Mouse (Mus musculus): Measurements from ENCODE around the gene Vmn1r212. TPM values are rescaled to one million over a fixed set of nuclear protein-coding genes. Genes with fewer than 3 reads are reported as not detected.

Vmn1r212 gene
- not detected in 2 replicates for polyA plus RNA-seq (2012; rRNA removed)

DNA sequence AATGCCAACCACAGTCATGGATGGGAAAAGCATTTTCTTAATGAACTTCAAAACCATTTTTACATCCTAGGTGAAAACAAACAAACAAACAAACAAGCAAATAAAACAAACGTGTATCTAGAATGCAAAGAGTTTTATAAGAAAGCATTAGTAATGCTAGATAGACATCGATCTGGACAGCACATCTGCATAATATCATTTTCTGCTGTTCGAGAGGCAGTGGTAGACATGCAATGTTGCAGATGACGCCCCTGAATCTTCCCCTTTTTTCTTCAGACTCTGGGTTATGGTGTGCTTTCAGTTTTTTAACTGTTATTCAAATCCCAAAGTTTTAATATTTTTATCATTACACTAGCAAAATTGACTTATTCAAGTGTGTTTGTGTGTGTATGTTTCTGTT, at the start of gene Vmn1r212:
Gene Vmn1r212, minus strand, starts transcription at position 101 of the 400 bp plus-strand sequence.

DNA sequence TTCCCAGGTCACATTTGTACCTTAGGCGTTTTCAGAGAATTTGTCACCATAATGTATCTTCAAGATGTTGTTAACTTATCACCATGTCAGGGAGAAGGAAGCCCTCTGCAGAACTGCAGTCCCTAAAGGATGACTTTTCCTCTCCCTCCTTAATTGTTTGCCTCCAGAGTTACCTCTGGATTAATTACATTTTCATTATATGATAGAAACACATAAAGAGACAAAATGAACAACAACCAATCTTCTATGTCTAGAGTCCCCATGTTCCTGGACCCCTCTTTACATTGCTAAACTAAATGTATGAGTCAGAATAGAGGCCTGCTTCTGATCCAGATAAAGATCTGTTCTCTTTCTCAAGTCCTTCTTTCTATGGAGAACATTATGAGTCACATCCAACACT, 26.5 kb downstream of the Vmn1r212 start, which contains the start of gene Vmn1r211:
Gene Vmn1r211, minus strand, starts transcription at position 101 of the 400 bp plus-strand sequence.

Other genes with a start within 250 kb of the Vmn1r212 start
- gene Vmn1r207-ps, start 154.6 kb downstream of the Vmn1r212 start, polyA plus RNA-seq (2012; rRNA removed) = not detected in 2 replicates
- not detected in 2 replicates for gene Vmn1r208, start 106.8 kb downstream of the Vmn1r212 start, polyA plus RNA-seq (2012; rRNA removed)
- not detected in 2 replicates for gene Vmn1r209, start 74.5 kb downstream of the Vmn1r212 start, polyA plus RNA-seq (2012; rRNA removed)
- gene Vmn1r210, start 52.9 kb downstream of the Vmn1r212 start, polyA plus RNA-seq (2012; rRNA removed) = not detected in 2 replicates
- gene Vmn1r211, start 26.6 kb downstream of the Vmn1r212 start, polyA plus RNA-seq (2012; rRNA removed) = not detected in 2 replicates
- gene Vmn1r213, start 123.5 kb upstream of the Vmn1r212 start, polyA plus RNA-seq (2012; rRNA removed) = not detected in 2 replicates
- gene Vmn1r214, start 146.2 kb upstream of the Vmn1r212 start, polyA plus RNA-seq (2012; rRNA removed) = not detected in 2 replicates
- not detected in 2 replicates for gene Vmn1r215, start 183.8 kb upstream of the Vmn1r212 start, polyA plus RNA-seq (2012; rRNA removed)
- gene Vmn1r217, start 234.0 kb upstream of the Vmn1r212 start, polyA plus RNA-seq (2012; rRNA removed) = not detected in 2 replicates
- gene Vmn1r218, start 248.9 kb upstream of the Vmn1r212 start, polyA plus RNA-seq (2012; rRNA removed) = not detected in 2 replicates